Mouse (Mus musculus) liver, postnatal 0 days (tissue): ENCODE data around the gene Olfr433.

ENCODE experiments used
- CTCF ChIP-seq: sonication (generic); IDR thresholded peaks from 2 replicates; pipeline ENCODE4 v1.5.1; 2016; ENCODE audit warnings: antibody characterized with exemption, low read depth
- EP300 ChIP-seq: IDR thresholded peaks from 2 replicates; pipeline ENCODE4 v1.6.1; 2016; ENCODE audit warnings: antibody characterized with exemption, low read depth, mild to moderate bottlenecking

DNA sequence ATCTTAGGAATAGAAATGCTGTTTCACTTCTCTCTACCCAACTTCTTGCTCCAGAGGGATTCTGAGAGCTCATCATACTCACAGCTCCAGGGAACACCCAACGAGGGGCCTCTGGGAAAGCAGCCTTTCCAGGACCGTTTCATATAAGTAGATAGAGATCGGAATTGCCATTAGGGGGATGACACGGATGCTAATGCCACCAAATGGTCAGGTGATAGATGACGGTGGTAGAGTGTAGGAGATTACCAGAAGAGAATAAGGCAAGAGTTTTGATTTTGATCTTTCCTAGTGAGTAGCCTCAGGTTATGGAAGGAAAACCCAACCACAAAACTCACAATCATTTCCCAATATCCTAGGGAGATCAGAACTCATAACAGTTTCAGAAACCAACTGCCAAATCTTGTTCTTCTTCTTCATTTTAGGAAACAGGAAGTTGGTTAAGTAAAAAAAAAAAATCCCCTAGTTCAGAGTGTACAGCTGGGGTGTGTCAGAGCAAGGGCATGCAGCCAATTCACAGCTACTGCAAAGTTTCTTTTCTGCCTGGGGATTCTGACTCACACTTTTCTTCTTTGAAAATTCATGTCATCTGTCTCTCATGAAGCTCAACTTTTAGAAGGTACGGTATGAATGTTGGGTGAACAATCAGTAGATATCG is at the start of gene Olfr433:
- TF ChIP-seq CTCF (no peak), EP300 (no peak)
